Mouse (Mus musculus): ENCODE data around the gene Borcs7. TPM values are rescaled to one million over a fixed set of nuclear protein-coding genes. Genes with fewer than 3 reads are reported as not detected.

Gene Borcs7
- polyA plus RNA-seq, 2 experiments = 9.5 to 13.5 TPM

GRCm38 (mm10) chr19:46724411-46724810 is 34.7 kb downstream of the Borcs7 start:
- ATAC-seq (ENCODE audit: low FRiP score, low read depth) = no peak

GRCm38 (mm10) chr19:46726142-46726541 is 36.4 kb downstream of the Borcs7 start:
- no peak for TF ChIP-seq POLR2A (IDR thresholded peaks at IDR 0.05; ENCODE audit: borderline replicate concordance, extremely low read depth, insufficient read depth, insufficient read length)
- 97% methylated on average over 8 of the region's 8 CpGs for WGBS
- no peak for ATAC-seq (ENCODE audit: low FRiP score, low read depth)
- H3K9ac ChIP-seq (ENCODE audit: low read depth, low read length, severe bottlenecking) = no peak overlapping the region
- no peaks in the 10 kb centered on the region for H3K27me3 ChIP-seq (ENCODE audit: control insufficient read depth, insufficient read depth, low read length)
- DNase-seq (ENCODE audit: low spot score) = no peak
- H3K36me3 ChIP-seq (ENCODE audit: control insufficient read depth, insufficient read depth, low read length) = peaks cover 21% of the 10 kb centered on the region
- no peaks in the 10 kb centered on the region for H3K4me1 ChIP-seq (ENCODE audit: control insufficient read depth, insufficient read depth, low read length)
- no peak overlapping the region for H3K4me3 ChIP-seq (replicated peaks; ENCODE audit: low read length)
- H3K9me3 ChIP-seq (ENCODE audit: control insufficient read depth, low read length) = no peaks in the 10 kb centered on the region
- H3K27ac ChIP-seq (replicated peaks; ENCODE audit: low read depth, low read length) = no peak overlapping the region
- no peak overlapping the region for H3K4me2 ChIP-seq (replicated peaks; ENCODE audit: low read depth, low read length, severe bottlenecking)

More at GRCm38 (mm10) chr19:46724411-46724810, 34.7 kb downstream of the Borcs7 start:
- 69% methylated on average over 11 of the region's 11 CpGs for WGBS
- Histone ChIP-seq H3K4me1 (ENCODE audit: control insufficient read depth, insufficient read depth, low read length) (no peaks in the 10 kb centered on the region), H3K4me2 (replicated peaks; ENCODE audit: low read depth, low read length, severe bottlenecking) (no peak overlapping the region), H3K27ac (replicated peaks; ENCODE audit: low read depth, low read length) (no peak overlapping the region), H3K36me3 (ENCODE audit: control insufficient read depth, insufficient read depth, low read length) (peaks cover 29% of the 10 kb centered on the region), H3K9ac (ENCODE audit: low read depth, low read length, severe bottlenecking) (no peak overlapping the region), H3K27me3 (ENCODE audit: control insufficient read depth, insufficient read depth, low read length) (no peaks in the 10 kb centered on the region), H3K4me3 (replicated peaks; ENCODE audit: low read length) (no peak overlapping the region), H3K9me3 (ENCODE audit: control insufficient read depth, low read length) (no peaks in the 10 kb centered on the region)
- no peak for TF ChIP-seq POLR2A (IDR thresholded peaks at IDR 0.05; ENCODE audit: borderline replicate concordance, extremely low read depth, insufficient read depth, insufficient read length)
- no peak for DNase-seq (ENCODE audit: low spot score)

- WGBS = 56% methylated on average over 8 of the region's 8 CpGs
- Histone ChIP-seq H3K27me3 (ENCODE audit: control insufficient read depth, insufficient read depth, low read length) (no peaks in the 10 kb centered on the region), H3K4me3 (replicated peaks; ENCODE audit: low read length) (no peak overlapping the region), H3K4me1 (ENCODE audit: control insufficient read depth, insufficient read depth, low read length) (no peaks in the 10 kb centered on the region), H3K36me3 (ENCODE audit: control insufficient read depth, insufficient read depth, low read length) (peaks cover 21% of the 10 kb centered on the region), H3K9ac (ENCODE audit: low read depth, low read length, severe bottlenecking) (no peak overlapping the region), H3K27ac (replicated peaks; ENCODE audit: low read depth, low read length) (no peak overlapping the region), H3K4me2 (replicated peaks; ENCODE audit: low read depth, low read length, severe bottlenecking) (no peak overlapping the region), H3K9me3 (ENCODE audit: control insufficient read depth, low read length) (no peaks in the 10 kb centered on the region)
- TF ChIP-seq POLR2A (IDR thresholded peaks at IDR 0.05; ENCODE audit: borderline replicate concordance, extremely low read depth, insufficient read depth, insufficient read length) = no peak
- DNase-seq (ENCODE audit: low spot score) (no peak), ATAC-seq (ENCODE audit: low FRiP score, low read depth) (no peak)
Measured at GRCm38 (mm10) chr19:46727140-46727736, 37.5 kb downstream of the Borcs7 start.

- TF ChIP-seq POLR2A (IDR thresholded peaks at IDR 0.05; ENCODE audit: borderline replicate concordance, extremely low read depth, insufficient read depth, insufficient read length) = no peak
- no peak for DNase-seq (ENCODE audit: low spot score)
- Histone ChIP-seq H3K4me1 (ENCODE audit: control insufficient read depth, insufficient read depth, low read length) (no peaks in the 10 kb centered on the region), H3K27ac (replicated peaks; ENCODE audit: low read depth, low read length) (no peak overlapping the region), H3K36me3 (ENCODE audit: control insufficient read depth, insufficient read depth, low read length) (peaks cover 21% of the 10 kb centered on the region), H3K4me2 (replicated peaks; ENCODE audit: low read depth, low read length, severe bottlenecking) (no peak overlapping the region), H3K9ac (ENCODE audit: low read depth, low read length, severe bottlenecking) (no peak overlapping the region), H3K27me3 (ENCODE audit: control insufficient read depth, insufficient read depth, low read length) (no peaks in the 10 kb centered on the region), H3K4me3 (replicated peaks; ENCODE audit: low read length) (no peak overlapping the region), H3K9me3 (ENCODE audit: control insufficient read depth, low read length) (no peaks in the 10 kb centered on the region)
- no peak for ATAC-seq (ENCODE audit: low FRiP score, low read depth)
- WGBS = 57% methylated on average over 11 of the region's 11 CpGs
Measured at GRCm38 (mm10) chr19:46727945-46728540, 38.3 kb downstream of the Borcs7 start.

GRCm38 (mm10) chr19:46728909-46729308 is 39.2 kb downstream of the Borcs7 start:
- no peak for DNase-seq (ENCODE audit: low spot score)
- WGBS = 76% methylated on average over 3 of the region's 3 CpGs
- H3K27ac ChIP-seq (replicated peaks; ENCODE audit: low read depth, low read length) = no peak overlapping the region
- H3K9ac ChIP-seq (ENCODE audit: low read depth, low read length, severe bottlenecking) = no peak overlapping the region
- peaks cover 21% of the 10 kb centered on the region for H3K36me3 ChIP-seq (ENCODE audit: control insufficient read depth, insufficient read depth, low read length)
- ATAC-seq (ENCODE audit: low FRiP score, low read depth) = no peak
- H3K9me3 ChIP-seq (ENCODE audit: control insufficient read depth, low read length) = no peaks in the 10 kb centered on the region
- TF ChIP-seq POLR2A (IDR thresholded peaks at IDR 0.05; ENCODE audit: borderline replicate concordance, extremely low read depth, insufficient read depth, insufficient read length) = no peak
- H3K27me3 ChIP-seq (ENCODE audit: control insufficient read depth, insufficient read depth, low read length) = no peaks in the 10 kb centered on the region
- H3K4me1 ChIP-seq (ENCODE audit: control insufficient read depth, insufficient read depth, low read length) = no peaks in the 10 kb centered on the region
- no peak overlapping the region for H3K4me3 ChIP-seq (replicated peaks; ENCODE audit: low read length)
- H3K4me2 ChIP-seq (replicated peaks; ENCODE audit: low read depth, low read length, severe bottlenecking) = no peak overlapping the region
